ENCODE assay signal across 8 mouse cellular contexts in the genomic region with DNA sequence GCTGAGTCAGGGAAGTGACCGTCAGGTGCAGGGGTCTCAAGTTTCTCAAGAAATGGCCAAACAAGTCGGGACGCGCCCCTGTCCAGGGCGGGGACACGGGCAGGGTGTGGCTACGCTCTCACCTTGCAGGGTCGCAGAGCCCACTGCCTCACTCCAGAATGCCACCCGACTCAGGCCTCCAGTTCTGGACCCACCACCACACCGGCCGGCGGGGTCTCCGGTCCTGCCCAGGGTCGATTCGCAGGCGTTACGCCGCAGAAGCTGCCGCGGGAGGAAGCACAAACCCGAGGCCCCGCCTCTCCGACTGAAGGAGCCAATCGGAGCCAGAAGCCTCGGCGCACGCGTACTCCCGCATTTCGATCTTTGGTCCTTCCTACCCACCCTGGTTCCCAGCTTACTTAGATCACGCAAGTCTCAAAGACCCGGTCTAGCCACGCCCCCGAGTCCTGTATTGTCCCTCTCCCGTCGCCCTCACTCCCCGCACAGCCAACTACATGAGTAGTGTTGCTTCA. TPM values are rescaled to one million over a fixed set of nuclear protein-coding genes. Genes with fewer than 3 reads are reported as not detected.
A peak's percentile ranks its signal among the peaks of the same experiment; 100 is the strongest.
DNase-seq lines count a peak whose midpoint lies in the region; ATAC-seq lines count a peak whose summit lies in the region.

A gene (minus strand): TSS at position 306 of the 512 bp plus-strand sequence.

- intact Hi-C loops in gastrocnemius, postnatal 14 days (cut with DNase I; ENCODE audit: low total_unique reads) = no loop called here
- intact Hi-C loops in left cerebral cortex, postnatal 10 days (cut with DNase I) = no loop called here

- ATAC-seq in inflammation-experienced regulatory T-cells, adult 6 months = peak; percentile 71
- ATAC-seq in megakaryocyte-erythroid progenitor cell, adult 5-6 weeks (replicated peaks; ENCODE audit: low FRiP score, low TSS enrichment, poor library complexity, severe bottlenecking) = peak; percentile 79

- peak; percentile 95 to 98 for DNase-seq in adrenal gland, adult (ENCODE audit: inconsistent age in 2 of 2, low spot score in 1 of 2)
- DNase-seq in embryo, embryonic 10.5 days (ENCODE audit: low spot score) = peak; percentile 99
- peak; percentile 95 for DNase-seq in gastrocnemius, postnatal 14 days
- DNase-seq in left cerebral cortex, postnatal 10 days (ENCODE audit: extremely low spot score in 1 of 2, low spot score in 2 of 2) = peak; percentile 93 to 97
- peak; percentile 89 for DNase-seq in right cerebral cortex, postnatal 25 days
- peak; percentile 88 to 94 for DNase-seq in urinary bladder, postnatal 4 days (ENCODE audit: low spot score in 2 of 2)

RNA-seq across cellular contexts. Expression of the gene that starts here (rescaled TPM):
- 1 to 10 TPM; 7.1 to 7.7 TPM for total RNA-seq in gastrocnemius, postnatal 14 days (2021)
- polyA plus RNA-seq in inflammation-experienced regulatory T-cells, adult 6 months (2017; shearing (Covaris generic)) = 10 to 100 TPM; 57.3 to 71.3 (median 60.1) TPM
- total RNA-seq in left cerebral cortex, postnatal 10 days (2021) = 10 to 100 TPM; 10.7 to 12.4 TPM
- 12.5 and 14.1 TPM in 2 replicates for total RNA-seq in megakaryocyte-erythroid progenitor cell, adult 5-6 weeks (2014; fragmentation: Nextera tagmentation)
- total RNA-seq in megakaryocyte-erythroid progenitor cell, adult 5-6 weeks (2017) = 10.7 and 14.3 TPM in 2 replicates

Comparison
In these comparisons a context has a peak if more than half of its experiments do, and no peak if none do; other contexts are left out.
1. Peak in every context shown above with its lines: DNase-seq and ATAC-seq.